Mouse (Mus musculus): ENCODE measurements around the gene Marcks. TPM values are rescaled to one million over a fixed set of nuclear protein-coding genes. Genes with fewer than 3 reads are reported as not detected.

Marcks gene
- total RNA-seq, 2 experiments from 2014 or later: 182 to 189 TPM

- intact Hi-C loops (cut with DNase I): loop anchor here (1.0 to 10.0 kb wide), 7 partner anchors 65 to 1927 kb away; no protein-coding TSS in a partner anchor
- DNase-seq (ENCODE audit: low spot score in 2 of 2): peak; percentile 70 to 81
These were observed 999 bp downstream of the Marcks start for GRCm38 (mm10) chr10:37137531-37138310.

- intact Hi-C loops (cut with DNase I): loop anchor here (2.0 to 10.0 kb wide), 6 partner anchors 64 to 1928 kb away; no protein-coding TSS in a partner anchor
- peak; percentile 92 to 94 for DNase-seq (ENCODE audit: low spot score in 2 of 2)
These were observed 1.7 kb downstream of the Marcks start for GRCm38 (mm10) chr10:37136981-37137518.

GRCm38 (mm10) chr10:37135951-37136751 lies 2.6 kb downstream of the Marcks start:
- intact Hi-C loops (cut with DNase I): loop anchor here (2.0 to 10.0 kb wide), 6 partner anchors 63 to 1929 kb away; no protein-coding TSS in a partner anchor
- DNase-seq (ENCODE audit: low spot score in 2 of 2): peak; percentile 49 to 55

- intact Hi-C loops (cut with DNase I): loop anchor here (10.0 kb wide), 2 partner anchors 119 to 1931 kb away; no protein-coding TSS in a partner anchor
These were observed 4.6 kb downstream of the Marcks start for GRCm38 (mm10) chr10:37133876-37134708.

GRCm38 (mm10) chr10:37132671-37133070 lies 6.0 kb downstream of the Marcks start:
- DNase-seq (ENCODE audit: low spot score in 2 of 2): no peak
- intact Hi-C loops (cut with DNase I): loop anchor here (10.0 kb wide), 2 partner anchors 118 to 1932 kb away; no protein-coding TSS in a partner anchor

More at GRCm38 (mm10) chr10:37133876-37134708, 4.6 kb downstream of the Marcks start:
- no peak for DNase-seq (ENCODE audit: low spot score in 2 of 2)

- intact Hi-C loops (cut with DNase I): loop anchor here (10.0 kb wide), 2 partner anchors 115 to 1935 kb away; no protein-coding TSS in a partner anchor
- DNase-seq (ENCODE audit: low spot score in 2 of 2): no peak
These were observed 9.1 kb downstream of the Marcks start for GRCm38 (mm10) chr10:37129652-37130051.

- no peak for DNase-seq (ENCODE audit: low spot score in 2 of 2)
- intact Hi-C loops (cut with DNase I): no loop called here
These were observed 23.4 kb downstream of the Marcks start for GRCm38 (mm10) chr10:37115329-37115728.

GRCm38 (mm10) chr10:37112812-37113211 lies 25.9 kb downstream of the Marcks start:
- intact Hi-C loops (cut with DNase I): no loop called here
- no peak for DNase-seq (ENCODE audit: low spot score in 2 of 2)

GRCm38 (mm10) chr10:37112362-37112761 lies 26.4 kb downstream of the Marcks start:
- intact Hi-C loops (cut with DNase I): no loop called here
- no peak for DNase-seq (ENCODE audit: low spot score in 2 of 2)

- DNase-seq (ENCODE audit: low spot score in 2 of 2): peak in 1 of 2 experiments; percentile 63
- intact Hi-C loops (cut with DNase I): no loop called here
These were observed 27.3 kb downstream of the Marcks start for GRCm38 (mm10) chr10:37111432-37111831.

- intact Hi-C loops (cut with DNase I): no loop called here
- no peak for DNase-seq (ENCODE audit: low spot score in 2 of 2)
These were observed 31.7 kb downstream of the Marcks start for GRCm38 (mm10) chr10:37106871-37107627.

- no peak for DNase-seq (ENCODE audit: low spot score in 2 of 2)
- intact Hi-C loops (cut with DNase I): no loop called here
These were observed 32.4 kb downstream of the Marcks start for GRCm38 (mm10) chr10:37106303-37106702.

GRCm38 (mm10) chr10:37102227-37103080 lies 36.3 kb downstream of the Marcks start:
- intact Hi-C loops (cut with DNase I): no loop called here
- DNase-seq (ENCODE audit: low spot score in 2 of 2): no peak

- no peak for DNase-seq (ENCODE audit: low spot score in 2 of 2)
- intact Hi-C loops (cut with DNase I): no loop called here
These were observed 37.0 kb downstream of the Marcks start for GRCm38 (mm10) chr10:37101733-37102132.

- no peak for DNase-seq (ENCODE audit: low spot score in 2 of 2)
- intact Hi-C loops (cut with DNase I): no loop called here
These were observed 42.2 kb downstream of the Marcks start for GRCm38 (mm10) chr10:37096529-37096928.

GRCm38 (mm10) chr10:37095803-37096202 lies 42.9 kb downstream of the Marcks start:
- intact Hi-C loops (cut with DNase I): no loop called here
- DNase-seq (ENCODE audit: low spot score in 2 of 2): no peak

GRCm38 (mm10) chr10:37093306-37093705 lies 45.4 kb downstream of the Marcks start:
- intact Hi-C loops (cut with DNase I): no loop called here
- no peak for DNase-seq (ENCODE audit: low spot score in 2 of 2)
